Mouse (Mus musculus): Measurements from ENCODE around the gene Igfbp2. TPM values are rescaled to one million over a fixed set of nuclear protein-coding genes. Genes with fewer than 3 reads are reported as not detected.

Igfbp2 gene
- total RNA-seq, 2 experiments from 2014 or later, result 45.6 to 56.5 TPM

Other genes starting within 250 kb of the Igfbp2 start
- gene Smarcal1, start 241.3 kb upstream of the Igfbp2 start, total RNA-seq (2021), result 10 to 100 TPM; 26.3 to 27.6 TPM
- not detected for gene Ankar, start 123.9 kb upstream of the Igfbp2 start, total RNA-seq (2021)
- 1,000 to 10,000 TPM; 1,201 to 1,311 TPM for gene Rpl37a, start 113.2 kb upstream of the Igfbp2 start, total RNA-seq (2021)
- gene Igfbp5, start 50.4 kb downstream of the Igfbp2 start, total RNA-seq (2021), result 100 to 1,000 TPM; 335 to 342 TPM
- not detected for gene Tnp1, start 191.4 kb downstream of the Igfbp2 start, total RNA-seq (2021)